Mouse (Mus musculus) thymus, postnatal 36 days (tissue): ENCODE measurements around the gene Clcn6.

ENCODE experiments used
- DNase-seq, 2 experiments: peaks; one replicate each; pipeline ENCODE4 v3.0.0; 2022; ENCODE audit warnings: mixed read lengths in 2 of 2

Gene Clcn6

DNA sequence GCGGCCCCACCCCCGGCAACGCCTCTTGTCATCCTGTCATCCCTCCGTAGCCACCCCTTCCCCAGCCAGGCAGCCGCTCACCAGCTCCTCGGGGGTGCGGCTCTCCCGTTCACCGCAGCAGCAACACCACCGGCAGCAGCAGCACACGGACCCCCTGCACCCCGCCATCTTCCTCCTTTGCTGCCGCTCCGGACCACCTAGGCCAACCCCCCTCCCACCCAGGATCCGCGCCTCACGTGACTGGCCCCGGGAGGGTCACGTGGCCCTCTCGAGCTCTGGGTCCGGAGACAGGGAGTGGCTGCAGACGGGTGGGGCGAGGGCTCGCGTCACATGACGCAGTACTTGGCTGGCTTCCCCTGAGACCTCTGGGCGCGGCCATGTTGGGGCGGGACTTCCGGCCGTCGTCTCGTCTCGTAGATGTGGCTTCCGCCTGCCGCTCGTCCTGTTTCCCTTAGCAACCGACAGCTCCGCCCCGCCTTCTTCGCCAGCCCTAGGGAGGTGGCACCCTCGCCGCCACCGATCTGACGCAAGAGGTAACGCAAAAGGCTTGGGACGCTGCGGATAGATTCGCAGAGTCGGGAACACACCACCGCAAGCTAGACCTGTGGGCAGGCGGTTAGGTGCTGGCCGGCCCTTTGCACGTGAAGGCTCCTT, at the start of gene Clcn6, which contains the start of gene Mthfr:
Gene Clcn6 (minus strand): TSS at position 222 of the 654 bp plus-strand sequence.
Gene Mthfr (plus strand): TSS at position 478 of the 654 bp plus-strand sequence.
- DNase-seq, result peak; percentile 98 to 100

DNA sequence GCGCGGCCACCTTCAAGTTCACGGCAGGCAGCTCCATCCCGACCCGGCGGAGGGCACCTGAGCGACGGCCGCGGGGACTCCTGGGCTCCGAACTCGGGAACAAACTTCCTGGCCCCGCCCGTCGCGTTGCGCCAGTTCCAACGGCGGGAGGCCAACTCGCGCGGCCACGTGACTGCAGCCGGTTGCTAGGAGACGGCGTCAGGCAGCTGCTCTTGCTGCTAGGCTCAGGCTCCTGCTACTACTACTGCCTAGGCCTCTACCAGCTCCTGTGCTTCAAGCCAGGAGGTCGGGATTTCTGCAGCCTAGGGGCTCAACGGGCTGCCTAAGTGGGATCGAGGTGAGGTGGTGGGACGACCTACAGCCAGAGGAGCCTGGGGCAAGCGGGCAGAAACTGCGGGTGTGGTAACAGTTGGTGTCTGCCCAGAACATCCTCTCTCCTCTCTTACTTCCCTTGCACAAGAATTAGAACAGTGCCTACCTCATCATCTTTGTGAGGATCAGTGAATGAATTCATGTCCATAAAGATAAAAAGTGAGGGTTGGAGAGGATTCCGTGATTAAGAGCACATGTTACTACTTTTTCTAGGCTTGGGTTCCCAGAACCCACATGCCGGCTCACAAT, 49.4 kb upstream of the Clcn6 start, which contains the start of gene Agtrap:
Gene Agtrap (minus strand): TSS at position 125 of the 621 bp plus-strand sequence.
- DNase-seq, result peak; percentile 95 to 97

DNA sequence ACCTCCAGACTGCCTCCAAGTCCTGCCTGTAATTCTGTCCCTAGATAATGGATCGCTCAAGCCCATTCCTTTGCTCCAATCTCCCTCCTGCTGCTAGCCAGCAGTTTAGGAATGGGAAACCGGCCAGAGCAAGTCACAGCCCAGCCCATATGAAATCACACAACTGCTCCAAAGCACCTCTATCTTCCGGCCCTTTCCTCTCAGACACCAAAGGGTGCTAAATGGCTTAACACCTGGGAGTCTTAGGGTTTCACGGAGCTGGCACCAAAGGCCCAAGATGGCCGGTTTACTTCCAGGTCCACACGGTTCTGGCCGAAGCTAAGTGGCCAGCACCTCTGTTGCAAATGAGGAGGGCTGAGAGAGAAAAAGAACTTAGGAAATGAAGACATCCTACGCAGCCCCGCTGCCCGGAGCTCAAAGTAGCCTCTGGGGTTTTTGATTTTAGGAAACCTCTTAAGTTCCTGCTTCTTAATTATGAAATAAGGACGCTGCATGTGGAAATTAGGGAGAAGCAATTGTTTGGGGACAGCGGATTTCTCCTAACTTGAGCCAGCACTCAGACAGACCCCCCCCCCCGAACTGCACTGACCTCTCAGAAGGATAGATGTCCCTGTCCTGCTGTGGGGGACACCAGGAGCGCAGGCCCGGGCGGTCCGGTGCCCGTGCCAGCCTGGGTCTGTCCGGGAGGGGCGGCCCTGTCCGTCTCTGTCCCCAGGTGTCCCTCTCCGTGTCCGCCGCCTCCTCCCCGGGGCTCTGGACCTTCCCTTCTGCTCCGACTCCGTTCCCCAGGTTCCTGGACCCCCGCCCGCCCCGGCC, 48.7 kb upstream of the Clcn6 start:
- peak; percentile 42 to 44 for DNase-seq

DNA sequence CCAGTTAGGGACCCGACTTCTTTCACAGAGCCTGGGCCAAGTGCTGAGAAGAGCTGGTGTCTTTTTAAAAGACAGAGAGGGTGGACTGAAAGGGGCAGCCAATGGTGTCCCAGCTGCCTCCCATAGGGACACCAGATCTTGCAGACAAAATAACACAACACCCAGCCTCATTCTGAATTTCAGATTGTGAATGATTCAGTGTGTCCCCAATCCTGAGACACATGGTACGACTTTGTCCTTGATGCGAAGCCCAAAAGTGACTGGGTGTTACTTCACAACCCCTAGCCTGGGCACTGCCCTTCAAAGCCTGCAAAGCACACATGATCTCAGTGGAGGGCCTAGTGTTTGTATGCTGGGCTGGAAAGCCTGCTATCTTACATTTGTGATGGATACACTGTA, 47.3 kb upstream of the Clcn6 start:
- DNase-seq, result no peak

DNA sequence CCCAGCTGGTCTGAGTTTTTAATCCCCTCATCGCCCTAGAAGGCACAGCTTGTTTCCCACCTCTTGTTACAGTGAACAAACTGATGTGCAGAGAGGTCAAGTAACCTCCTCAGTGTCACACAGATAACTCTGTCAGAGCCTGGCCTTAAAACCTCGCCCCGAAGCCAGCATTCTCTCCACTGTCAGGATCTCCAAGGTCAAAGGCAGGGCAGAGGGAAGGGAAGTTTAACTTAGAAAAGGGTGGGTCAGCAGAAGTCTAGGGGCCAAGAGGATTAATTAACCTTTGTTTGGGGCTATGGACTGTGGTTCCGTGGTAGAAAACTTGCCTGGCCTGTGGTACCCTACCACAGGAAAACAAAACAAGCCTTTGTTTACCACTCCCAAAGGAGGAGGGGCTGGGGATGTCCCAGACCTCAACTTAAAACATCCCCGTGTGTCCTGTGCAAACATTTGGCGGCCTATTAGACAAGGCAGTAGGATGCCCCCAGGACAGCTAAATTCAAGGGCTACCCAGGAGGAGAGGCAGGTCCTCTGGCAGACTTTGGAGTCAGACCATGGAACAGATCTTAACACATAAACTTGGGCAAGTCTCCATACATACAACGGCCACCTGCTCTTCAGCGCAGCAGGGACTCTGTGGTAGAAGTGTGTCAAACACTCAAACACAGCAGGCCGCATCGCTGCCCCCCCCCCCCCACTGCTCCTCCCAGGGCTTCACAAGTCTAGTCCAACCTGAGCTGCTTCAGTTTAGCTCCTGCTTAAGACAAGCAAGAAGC, 46.7 kb upstream of the Clcn6 start:
- peak; percentile 55 to 70 for DNase-seq

DNA sequence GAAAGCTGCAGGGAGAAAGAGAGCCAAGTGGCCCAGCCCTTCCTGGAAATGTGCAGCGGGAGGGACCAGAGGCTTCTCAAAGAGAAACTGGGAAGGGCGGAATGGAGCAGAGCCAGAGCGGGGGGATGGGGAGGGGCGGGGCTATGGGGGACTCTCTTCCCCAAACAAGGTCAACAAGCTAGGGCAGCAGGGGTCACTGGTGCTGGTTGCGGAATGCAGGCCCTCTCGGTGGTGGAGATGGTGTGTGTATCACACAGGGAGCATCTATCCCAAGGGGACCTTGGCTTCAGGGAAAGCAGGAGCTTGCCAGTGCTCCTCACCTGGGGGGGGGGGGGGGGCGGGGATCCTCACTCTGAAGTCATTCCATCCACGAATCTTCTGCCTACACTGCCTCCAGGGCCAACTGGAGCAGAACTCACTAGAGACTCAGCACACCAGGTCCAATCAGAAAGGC, 45.7 kb upstream of the Clcn6 start:
- peak in 1 of 2 experiments; percentile 44 for DNase-seq

DNA sequence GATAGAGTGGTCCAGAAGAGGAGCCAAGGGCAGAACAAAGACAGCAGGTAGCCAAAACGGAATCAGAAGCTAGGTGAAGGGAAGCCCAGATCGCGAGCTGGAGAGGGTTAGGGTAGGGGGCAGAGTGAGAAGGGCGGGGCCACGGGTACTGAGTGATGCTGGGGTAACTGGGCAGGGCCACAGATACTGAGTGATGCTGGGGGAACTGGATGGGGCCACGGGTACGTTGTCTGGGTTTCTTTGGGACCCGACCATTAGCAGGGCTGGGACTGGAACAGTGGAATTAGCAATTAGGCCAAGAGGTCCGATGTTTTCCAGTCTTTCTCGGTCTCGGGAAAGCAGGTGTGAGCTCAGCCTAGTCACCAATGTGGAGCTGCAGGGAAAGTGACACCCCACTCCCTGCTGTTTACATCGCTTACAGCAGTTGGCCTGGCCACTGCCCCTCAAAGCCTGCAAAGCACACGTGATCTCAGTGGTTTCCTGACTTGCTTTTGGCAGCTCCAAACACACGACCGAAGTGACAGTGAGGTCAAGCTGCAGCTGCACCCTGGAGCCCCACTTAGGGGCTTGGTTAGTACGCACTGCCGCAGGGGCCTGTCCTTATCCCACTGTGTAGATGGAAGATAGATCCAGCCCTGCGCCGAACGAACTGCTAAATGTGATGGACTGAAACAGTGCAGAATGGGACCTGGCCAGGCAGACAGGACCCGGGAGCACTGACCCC, 44.7 kb upstream of the Clcn6 start:
- peak; percentile 64 to 75 for DNase-seq

DNA sequence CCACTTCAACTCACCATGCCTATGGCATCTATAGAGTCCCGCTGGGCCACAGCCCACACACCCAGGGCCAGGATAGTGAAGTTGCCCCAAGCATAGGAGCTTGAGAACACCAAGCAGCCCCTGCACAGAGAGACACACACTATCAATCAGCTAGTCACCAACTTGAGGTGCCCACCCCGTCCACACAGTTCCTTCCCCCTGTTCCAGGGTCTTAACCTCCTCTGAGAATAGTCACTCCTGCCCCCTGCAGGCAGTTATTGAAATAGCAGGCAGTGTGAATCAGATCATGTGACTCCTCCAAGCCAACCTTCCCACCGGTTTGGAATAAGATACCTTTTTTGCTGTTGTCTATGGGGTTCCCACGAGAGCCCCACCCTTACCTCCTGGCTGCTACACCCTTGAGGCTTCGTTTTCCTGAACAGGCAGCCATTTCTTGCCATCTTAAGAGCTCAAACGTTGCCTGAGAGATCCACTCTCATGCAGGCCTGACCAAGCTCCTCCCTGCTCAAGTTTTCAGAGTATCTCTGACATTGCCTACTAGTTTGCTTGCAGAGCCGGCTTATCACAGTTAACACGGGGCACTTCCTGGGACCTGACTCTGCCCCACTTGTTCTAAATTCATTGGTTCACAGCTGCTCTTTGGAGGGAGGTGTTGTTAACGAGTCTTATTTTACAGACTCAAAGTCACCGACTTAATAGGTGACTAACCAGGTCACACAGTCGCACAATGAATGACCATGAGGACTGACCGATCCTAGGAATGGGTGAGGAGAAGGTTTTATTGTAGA, 43.8 kb upstream of the Clcn6 start:
- DNase-seq, result peak; percentile 74 to 76

DNA sequence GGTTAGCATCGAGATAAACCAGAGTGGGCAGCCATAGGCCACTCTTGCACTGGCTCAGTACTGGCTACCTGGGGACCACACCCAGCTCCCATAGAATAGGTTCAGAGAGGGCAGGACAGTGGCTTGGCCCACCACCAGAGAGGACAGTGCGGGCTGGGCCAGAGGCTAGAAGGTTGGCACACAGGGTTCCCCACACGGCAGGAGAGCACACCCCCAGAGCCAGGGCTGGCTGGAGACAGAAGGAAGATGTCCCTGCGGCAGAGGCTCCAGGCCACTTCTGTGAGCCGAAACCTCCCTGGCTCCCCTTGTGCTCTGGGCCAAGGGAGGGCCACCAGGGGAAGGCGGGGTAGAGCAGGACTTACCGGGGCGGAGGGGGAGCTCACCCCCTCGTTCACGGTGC, 42.6 kb upstream of the Clcn6 start:
- no peak for DNase-seq

DNA sequence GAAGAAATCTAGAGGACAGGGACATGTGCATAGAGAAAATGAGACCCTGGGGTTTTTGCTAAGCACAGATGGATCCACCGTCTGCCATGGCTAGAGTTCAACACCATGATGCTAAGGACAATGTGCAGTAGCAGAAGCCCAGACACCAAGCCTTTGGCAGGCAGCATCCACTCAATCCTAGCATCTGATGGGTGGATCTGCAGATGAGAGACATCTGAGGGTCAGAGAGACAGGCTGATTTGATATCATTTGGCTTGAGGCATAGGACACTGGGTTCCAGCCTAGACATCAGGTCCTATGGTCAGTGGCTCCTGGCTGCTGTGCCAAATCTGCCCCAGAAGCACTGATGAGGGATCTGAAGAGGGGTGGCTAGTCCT, 42.0 kb upstream of the Clcn6 start:
- DNase-seq, result no peak

DNA sequence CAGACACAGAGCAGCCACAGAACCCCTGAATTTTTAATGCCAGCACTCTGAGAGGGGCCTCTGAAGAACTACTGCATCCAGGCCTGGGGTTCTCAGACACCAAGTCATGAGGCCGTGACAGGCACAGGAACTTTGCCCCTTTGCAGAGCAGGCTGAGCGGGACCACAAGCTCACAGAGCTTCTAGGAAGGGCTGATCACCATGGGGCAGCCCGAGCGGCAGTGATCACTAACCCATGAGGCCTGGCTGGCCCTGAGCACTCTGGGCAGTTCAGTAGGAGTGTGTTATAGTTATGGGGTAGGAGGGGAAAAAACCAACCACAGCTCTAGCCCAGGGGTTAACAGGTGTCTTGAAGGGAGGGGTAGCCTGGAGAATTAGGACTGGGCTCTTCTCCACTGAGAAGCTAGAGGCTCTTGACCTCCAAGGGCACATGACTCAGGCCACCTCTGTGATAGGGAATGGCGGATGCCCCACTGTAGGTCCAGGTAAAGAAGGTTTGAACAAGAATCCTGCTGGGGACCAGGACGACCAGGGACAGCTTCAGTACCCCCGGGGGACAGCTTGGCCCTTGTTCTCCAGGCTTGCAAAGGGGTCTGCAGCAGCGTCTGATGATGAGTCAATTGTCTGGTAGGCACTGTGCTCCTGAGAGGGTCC, 41.4 kb upstream of the Clcn6 start:
- no peak for DNase-seq

DNA sequence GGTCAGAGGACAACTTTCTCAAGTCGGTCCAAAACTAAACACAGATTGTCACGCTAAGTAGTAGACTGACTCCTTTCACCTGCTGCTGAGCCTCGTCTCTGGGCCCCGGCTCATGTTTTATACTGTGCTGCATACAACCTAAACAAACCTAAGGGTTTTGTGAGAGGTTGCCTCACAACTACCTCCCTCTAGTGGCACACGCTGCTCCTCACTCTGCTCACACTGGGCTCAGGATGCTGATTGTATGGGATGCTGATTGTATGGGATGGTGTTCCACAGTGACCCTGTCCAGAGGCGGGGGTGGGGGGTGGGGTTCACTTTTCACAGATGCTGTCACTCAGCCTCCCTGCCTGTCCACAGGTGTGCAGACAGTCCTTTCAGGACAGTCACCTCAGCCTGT, 40.6 kb upstream of the Clcn6 start:
- DNase-seq, result no peak

DNA sequence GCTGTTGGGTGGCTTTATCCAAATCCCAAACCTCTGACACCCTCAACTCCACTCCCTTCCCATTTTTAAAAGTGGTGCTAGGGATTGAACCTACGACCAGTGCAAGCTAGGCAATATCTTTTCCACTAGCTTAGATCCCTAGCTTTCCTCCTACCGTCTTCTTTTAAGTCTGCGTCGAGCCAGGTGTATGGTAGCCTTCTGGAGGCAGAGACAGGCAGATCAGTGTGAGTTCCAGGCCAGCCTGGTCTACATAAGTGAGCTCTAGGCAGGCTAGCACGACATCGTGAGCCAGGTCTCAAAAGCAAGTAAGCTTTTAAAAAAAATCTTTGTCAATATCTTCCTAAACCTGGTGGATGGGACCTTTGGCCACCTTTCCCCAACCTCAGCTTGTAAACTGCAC, 37.3 kb upstream of the Clcn6 start:
- no peak for DNase-seq

DNA sequence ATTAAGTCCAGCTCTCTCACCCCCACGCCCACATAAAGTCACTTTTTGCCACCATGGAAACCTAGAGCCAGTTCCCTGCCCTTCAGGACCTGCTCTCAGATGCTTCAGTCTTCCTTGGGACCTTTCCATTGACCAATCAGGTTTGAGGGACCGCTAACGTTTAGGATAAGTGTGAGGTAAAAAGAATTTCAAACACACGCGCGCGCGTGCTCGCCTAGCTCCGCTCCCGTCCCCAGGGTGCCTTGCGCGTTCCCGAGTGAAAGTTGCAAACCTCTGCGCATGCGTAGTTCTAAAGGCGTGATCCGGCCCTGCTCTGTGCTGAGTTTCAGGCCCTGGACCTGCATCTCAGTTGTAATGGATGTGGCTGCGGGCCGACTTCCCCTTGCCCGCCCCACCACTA, 36.6 kb upstream of the Clcn6 start:
- peak; percentile 72 to 76 for DNase-seq

DNA sequence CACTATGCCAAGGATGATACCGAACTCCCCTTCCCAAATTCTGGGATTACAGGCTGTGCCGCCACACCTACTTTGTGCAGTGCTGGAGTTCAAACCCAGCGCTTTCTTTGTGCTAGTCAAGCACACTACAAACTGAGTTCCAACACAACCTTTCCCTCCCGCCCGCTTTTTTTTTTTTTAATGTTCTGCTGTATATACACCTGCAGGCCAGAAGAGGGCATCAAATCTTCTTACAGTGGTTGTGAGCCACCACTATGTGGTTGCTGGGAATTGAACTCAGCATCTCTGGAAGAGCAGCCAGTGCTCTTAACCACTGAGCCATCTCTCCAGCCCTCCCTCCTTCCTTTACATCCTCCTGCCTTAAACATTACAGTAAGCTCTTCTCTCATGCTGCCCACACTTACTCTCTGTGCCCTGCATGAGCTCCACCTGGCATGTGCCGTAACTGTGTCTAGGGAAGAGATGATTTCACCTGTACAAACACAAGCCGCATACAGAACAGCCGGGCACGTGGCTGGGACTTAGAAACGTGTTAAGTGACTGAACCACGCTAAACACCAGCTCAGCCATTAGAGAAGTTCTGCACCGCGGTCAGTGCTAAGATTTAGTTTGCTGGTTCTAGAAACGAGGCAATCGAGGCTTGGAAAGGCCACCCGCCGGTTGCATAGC, 36.0 kb upstream of the Clcn6 start:
- no peak for DNase-seq

DNA sequence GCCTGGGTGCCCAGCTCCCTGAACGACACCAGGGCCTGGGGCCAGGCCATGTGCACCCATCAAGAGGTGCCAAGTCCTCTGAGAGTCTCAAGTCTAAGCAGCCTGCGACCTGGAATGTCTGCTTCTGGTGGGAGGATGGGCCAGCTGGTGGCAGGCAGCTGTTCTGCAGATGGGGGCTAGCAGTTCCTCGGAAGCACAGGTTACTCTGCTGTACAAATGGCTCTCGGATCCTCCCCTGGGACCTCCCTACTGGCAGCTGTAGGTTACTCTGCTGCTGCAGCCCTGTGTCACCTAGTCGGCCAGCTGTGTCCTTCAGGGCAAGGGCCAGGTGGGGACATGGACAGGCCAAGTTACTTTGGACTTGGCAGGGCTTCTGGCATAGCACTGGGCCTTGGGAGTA, 32.9 kb upstream of the Clcn6 start:
- DNase-seq, result no peak

DNA sequence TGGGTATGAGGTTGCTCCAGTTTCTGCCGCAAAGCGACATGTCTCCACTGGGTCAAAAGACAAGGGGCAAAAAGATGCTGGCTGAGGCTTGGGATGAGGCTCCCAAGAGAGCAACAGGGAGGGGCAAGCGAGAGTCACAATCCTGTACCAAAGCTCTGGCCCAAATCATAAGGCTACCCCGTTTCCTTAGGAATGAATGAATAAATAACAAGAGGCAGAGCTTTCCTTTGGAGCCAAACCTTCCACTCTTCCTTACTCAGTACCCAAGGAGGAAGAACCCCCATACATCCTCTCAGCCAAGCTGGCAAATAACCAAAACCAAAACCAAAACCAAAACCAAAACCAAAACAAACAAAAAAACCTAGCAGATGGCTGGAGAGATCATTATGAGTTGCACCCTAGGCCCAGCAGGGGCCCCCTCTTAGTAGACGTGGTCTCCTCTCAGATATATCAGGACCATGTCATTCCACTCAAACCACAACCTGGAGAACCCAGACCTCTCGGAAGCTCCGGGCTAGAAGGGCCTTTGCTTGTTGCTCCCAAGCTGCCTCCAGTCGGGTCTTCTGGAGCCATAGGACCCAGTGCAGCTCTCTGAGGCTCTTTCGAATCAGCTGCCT, 31.1 kb upstream of the Clcn6 start:
- DNase-seq, result no peak

DNA sequence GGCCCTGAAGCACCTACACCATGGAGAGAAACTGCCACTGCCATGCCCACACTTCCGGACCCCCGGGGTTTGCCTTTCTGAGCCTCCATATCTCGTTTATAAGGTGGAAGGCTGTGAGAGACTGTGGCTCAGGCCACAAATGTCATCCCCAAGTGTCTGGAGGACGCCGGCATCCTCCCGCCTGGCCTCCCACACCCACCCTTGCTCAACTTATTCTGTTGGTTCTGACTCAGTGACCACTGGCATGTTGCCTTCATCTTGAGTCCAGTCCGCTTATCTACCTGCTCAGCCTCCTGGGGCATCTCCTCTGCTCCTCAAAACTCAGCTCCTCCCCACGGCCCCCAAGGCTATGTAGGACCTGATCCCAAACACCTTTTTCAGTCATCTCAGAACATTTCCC, 28.7 kb upstream of the Clcn6 start:
- DNase-seq, result no peak

DNA sequence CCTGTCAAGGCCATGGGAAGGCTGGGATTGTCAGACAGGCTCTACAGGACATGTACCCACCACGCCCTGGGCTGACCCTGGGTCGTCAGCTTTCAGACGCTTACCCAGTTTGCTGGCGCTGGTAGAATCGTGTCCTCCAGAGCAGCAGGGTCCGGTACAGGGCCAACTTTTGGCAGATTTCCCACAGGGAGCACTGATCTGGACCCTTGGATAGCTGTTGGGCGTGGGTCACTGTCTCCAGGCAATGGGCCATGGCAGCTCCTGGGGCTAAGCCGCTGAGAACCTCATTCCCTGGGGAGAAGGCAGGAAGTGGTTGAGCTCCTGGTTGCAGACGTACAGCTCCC, 27.8 kb upstream of the Clcn6 start:
- no peak for DNase-seq
